Mouse (Mus musculus) thymus, postnatal 14 days (tissue): Measurements from ENCODE around the gene Cwc25.
A peak's percentile ranks its signal among the peaks of the same experiment; 100 is the strongest.
"Not testable (repeated sequence)": the region's sequence is repeated elsewhere in the genome, so short reads cannot be mapped to it uniquely, and the experiment has no call there.

Source experiments
- DNase-seq: peaks from one replicate; pipeline ENCODE4 v3.0.0; 2021

Gene Cwc25

GRCm38 (mm10) chr11:97771410-97771809 is 5.1 kb upstream of the Cwc25 start:
- DNase-seq: no peak

GRCm38 (mm10) chr11:97769704-97770103 is 3.3 kb upstream of the Cwc25 start:
- DNase-seq: no peak

- no peak for DNase-seq
Measured at GRCm38 (mm10) chr11:97761638-97762037, 4.7 kb downstream of the Cwc25 start.

GRCm38 (mm10) chr11:97758942-97759341 is 7.4 kb downstream of the Cwc25 start:
- no peak for DNase-seq

- no peak for DNase-seq
Measured at GRCm38 (mm10) chr11:97758125-97758524, 8.2 kb downstream of the Cwc25 start.

GRCm38 (mm10) chr11:97753277-97753676 is 13.1 kb downstream of the Cwc25 start:
- no peak for DNase-seq

GRCm38 (mm10) chr11:97748496-97748895 is 17.9 kb downstream of the Cwc25 start:
- no peak for DNase-seq

GRCm38 (mm10) chr11:97747773-97748172 is 18.6 kb downstream of the Cwc25 start:
- no peak for DNase-seq

GRCm38 (mm10) chr11:97745331-97745721 is 21.0 kb downstream of the Cwc25 start:
- DNase-seq: no peak

GRCm38 (mm10) chr11:97744718-97745330 is 21.5 kb downstream of the Cwc25 start:
- peak; percentile 99 for DNase-seq

- DNase-seq: no peak
Measured at GRCm38 (mm10) chr11:97744063-97744717, 22.2 kb downstream of the Cwc25 start, which contains the start of gene Pip4k2b. Pip4k2b (minus strand) TSS chr11:97744704.

- DNase-seq: peak; percentile 37
Measured at GRCm38 (mm10) chr11:97743423-97743822, 22.9 kb downstream of the Cwc25 start.

- no peak for DNase-seq
Measured at GRCm38 (mm10) chr11:97742591-97742990, 23.8 kb downstream of the Cwc25 start.

GRCm38 (mm10) chr11:97742157-97742556 is 24.2 kb downstream of the Cwc25 start:
- DNase-seq: no peak

- DNase-seq: peak; percentile 48
Measured at GRCm38 (mm10) chr11:97740190-97740589, 26.2 kb downstream of the Cwc25 start.

GRCm38 (mm10) chr11:97739155-97739554 is 27.2 kb downstream of the Cwc25 start:
- no peak for DNase-seq

- DNase-seq: peak; percentile 14
Measured at GRCm38 (mm10) chr11:97738703-97739102, 27.7 kb downstream of the Cwc25 start.

GRCm38 (mm10) chr11:97737600-97737999 is 28.8 kb downstream of the Cwc25 start:
- DNase-seq: no peak

- no peak for DNase-seq
Measured at GRCm38 (mm10) chr11:97736645-97737044, 29.7 kb downstream of the Cwc25 start.

GRCm38 (mm10) chr11:97734810-97735209 is 31.5 kb downstream of the Cwc25 start:
- DNase-seq: not testable (repeated sequence)

GRCm38 (mm10) chr11:97733689-97734088 is 32.7 kb downstream of the Cwc25 start:
- DNase-seq: no peak

GRCm38 (mm10) chr11:97728730-97729129 is 37.6 kb downstream of the Cwc25 start:
- peak; percentile 24 for DNase-seq

- DNase-seq: peak; percentile 59
Measured at GRCm38 (mm10) chr11:97728311-97728710, 38.0 kb downstream of the Cwc25 start.

GRCm38 (mm10) chr11:97723709-97724108 is 42.6 kb downstream of the Cwc25 start:
- DNase-seq: no peak

GRCm38 (mm10) chr11:97721338-97721737 is 45.0 kb downstream of the Cwc25 start:
- no peak for DNase-seq
